Mouse (Mus musculus) ES-E14 (cell line): ENCODE measurements at regions not wholly inside any gene's neighbourhood (a gene's known extent, or its start where the extent isn't known, plus 50 kb on each side); places are given as distances from the start of the nearest gene placed in this dataset.

Experiments used
- CHD2 ChIP-seq: IDR thresholded peaks from 2 replicates; pipeline ENCODE4 v1.6.1; 2014; ENCODE audit warnings: mild to moderate bottlenecking, low read depth, low read length, inconsistent platforms
- ZC3H11A ChIP-seq: IDR thresholded peaks from 2 replicates; pipeline ENCODE4 v1.6.1; 2012; ENCODE audit warnings: low read depth, mild to moderate bottlenecking, inconsistent platforms, low read length, borderline replicate concordance

- TF ChIP-seq ZC3H11A (no peak), CHD2 (no peak)
Observed at GRCm38 (mm10) chr13:44249119-44249518, 464.5 kb downstream of the Cd83 start.
